ENCODE assay signal across 13 mouse cellular contexts in the genomic region with DNA sequence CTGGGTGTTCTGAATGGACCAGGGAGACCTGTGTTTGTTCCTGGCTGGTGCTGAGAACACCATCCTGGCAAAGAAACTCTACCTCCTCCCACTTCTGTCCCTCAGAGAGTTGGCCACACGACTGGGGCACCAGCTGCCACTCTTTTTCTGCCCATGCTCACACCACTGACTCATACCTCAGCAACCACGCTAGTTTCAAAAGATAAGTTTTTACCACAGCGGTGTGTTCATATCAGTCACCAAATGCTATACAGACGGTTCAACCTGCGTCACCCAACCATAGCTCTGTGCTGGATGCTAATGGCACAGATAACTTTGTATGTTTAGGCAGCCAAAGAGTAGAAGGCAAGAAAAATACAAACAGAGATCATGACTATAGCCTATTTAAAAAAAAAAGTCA.
A peak's percentile ranks its signal among the peaks of the same experiment; 100 is the strongest.
DNase-seq lines count a peak whose midpoint lies in the region; ATAC-seq and TF ChIP-seq lines count a peak whose summit lies in the region.
"Had no signal": no experiment of that assay in that cellular context is flagged by ENCODE, and none has a peak within 500 bp of the region (broad histone marks: within the 10 kb centered on the region; RNA-seq: fewer than 3 reads in every experiment).

No protein-coding gene starts in this region.

- no peaks in the 10 kb centered on the region for H3K79me2 ChIP-seq in C2C12 (ENCODE audit: control insufficient read depth, insufficient read depth)

- H3ac ChIP-seq in C2C12 (ENCODE audit: control insufficient read depth, insufficient read length, low read depth) = no peak overlapping the region

- H3K27ac ChIP-seq in liver, embryonic 12.5 days = peak overlapping the region; percentile 89
- H3K27ac ChIP-seq in intestine, postnatal 0 days (ENCODE audit: low read depth, low read length) = no peak overlapping the region

- TF ChIP-seq CTCF in C2C12 (IDR thresholded peaks at IDR 0.05; ENCODE audit: control insufficient read depth, insufficient read depth, insufficient read length) = no peak
- no peak for TF ChIP-seq CTCF in intestine, postnatal 0 days (IDR thresholded peaks at IDR 0.05; ENCODE audit: low read depth)

- DNase-seq in layer of hippocampus, adult 9-11 months = peak; percentile 11
- no peak for DNase-seq in layer of hippocampus, adult 11-12 months (ENCODE audit: low spot score)
- peak; percentile 62 for DNase-seq in MEL-GATA-1-ER (ENCODE audit: extremely low read depth, low read depth)
- DNase-seq in cerebellum, adult 8-10 months = no peak
- DNase-seq: layer of hippocampus, postnatal 36 days had no signal

- no peak overlapping the region for H3K4me3 ChIP-seq in C2C12 (ENCODE audit: insufficient read depth, poor library complexity, severe bottlenecking)
- no peak overlapping the region for H3K4me3 ChIP-seq in liver, embryonic 12.5 days
- no peak overlapping the region for H3K4me3 ChIP-seq in intestine, postnatal 0 days (ENCODE audit: low read depth, low read length)
- H3K4me3 ChIP-seq: erythroblast, embryonic 14.5 days; megakaryocyte, embryonic 14.5 days had no signal

- no peaks in the 10 kb centered on the region for H3K79me3 ChIP-seq in C2C12 (ENCODE audit: low read depth)

- WGBS in liver, embryonic 12.5 days (ENCODE audit: insufficient replicate concordance) = 28% methylated on average over 5 of the region's 5 CpGs
- 75% methylated on average over 5 of the region's 5 CpGs for WGBS in intestine, postnatal 0 days

- peak overlapping the region; percentile 51 for H3K9ac ChIP-seq in liver, embryonic 12.5 days
- no peak overlapping the region for H3K9ac ChIP-seq in intestine, postnatal 0 days (ENCODE audit: low read depth, low read length)

- peak; percentile 98 for ATAC-seq in liver, embryonic 12.5 days
- ATAC-seq in intestine, postnatal 0 days = no peak
- ATAC-seq in granulocyte monocyte progenitor cell, adult 5-6 weeks (replicated peaks; ENCODE audit: poor library complexity, severe bottlenecking) = no peak
- ATAC-seq: activated CD4-positive, CD25-positive, alpha-beta regulatory T cell, adult 4 months; hindbrain, embryonic 16.5 days had no signal

- no peaks in the 10 kb centered on the region for H3K36me3 ChIP-seq in C2C12 (ENCODE audit: control insufficient read depth, insufficient read depth)
- no peaks in the 10 kb centered on the region for H3K36me3 ChIP-seq in liver, embryonic 12.5 days
- H3K36me3 ChIP-seq in intestine, postnatal 0 days (ENCODE audit: control insufficient read depth, insufficient read depth) = no peaks in the 10 kb centered on the region

- H3K4me1 ChIP-seq in liver, embryonic 12.5 days = peaks cover 36% of the 10 kb centered on the region
- no peaks in the 10 kb centered on the region for H3K4me1 ChIP-seq in intestine, postnatal 0 days (replicated peaks; ENCODE audit: control insufficient read depth, insufficient read depth, low read length)

- H3K27me3 ChIP-seq in C2C12 (ENCODE audit: control insufficient read depth, insufficient read depth, insufficient read length) = no peaks in the 10 kb centered on the region
- no peaks in the 10 kb centered on the region for H3K27me3 ChIP-seq in liver, embryonic 12.5 days (replicated peaks)
- no peaks in the 10 kb centered on the region for H3K27me3 ChIP-seq in intestine, postnatal 0 days (replicated peaks; ENCODE audit: control insufficient read depth, insufficient read depth, low read length)
- H3K27me3 ChIP-seq: megakaryocyte, embryonic 14.5 days had no signal

- H3K9me3 ChIP-seq in liver, embryonic 12.5 days (replicated peaks) = peaks cover 5% of the 10 kb centered on the region
- no peaks in the 10 kb centered on the region for H3K9me3 ChIP-seq in intestine, postnatal 0 days (ENCODE audit: control insufficient read depth)

- peak overlapping the region; percentile 38; the same call in 1 of the 2 replicates for H3K4me2 ChIP-seq in liver, embryonic 12.5 days
- no peak overlapping the region for H3K4me2 ChIP-seq in intestine, postnatal 0 days (replicated peaks; ENCODE audit: low read depth)

TF ChIP-seq in C2C12, 6 proteins besides CTCF, POLR2A, EP300 and RAD21:
- TF ChIP-seq FOSL1 (IDR thresholded peaks at IDR 0.05; ENCODE audit: insufficient read depth, low read length, poor library complexity, severe bottlenecking) (no peak), MYOD1 (IDR thresholded peaks at IDR 0.05; ENCODE audit: control insufficient read depth, insufficient read length, low read depth) (peak; percentile 59), CEBPB (IDR thresholded peaks at IDR 0.05; ENCODE audit: low read depth) (no peak)

Comparison
In these comparisons a context has a peak if more than half of its experiments do, and no peak if none do; other contexts are left out.
1. DNase-seq: peak in layer of hippocampus, adult 9-11 months (single experiment) and MEL-GATA-1-ER (single experiment); none in layer of hippocampus, adult 11-12 months (single experiment) and cerebellum, adult 8-10 months (single experiment).